Mouse (Mus musculus): Measurements from ENCODE around the gene Hoxa7. TPM values are rescaled to one million over a fixed set of nuclear protein-coding genes. Genes with fewer than 3 reads are reported as not detected.

Hoxa7 gene
- total RNA-seq, 2 experiments from 2014 or later = not detected

DNA sequence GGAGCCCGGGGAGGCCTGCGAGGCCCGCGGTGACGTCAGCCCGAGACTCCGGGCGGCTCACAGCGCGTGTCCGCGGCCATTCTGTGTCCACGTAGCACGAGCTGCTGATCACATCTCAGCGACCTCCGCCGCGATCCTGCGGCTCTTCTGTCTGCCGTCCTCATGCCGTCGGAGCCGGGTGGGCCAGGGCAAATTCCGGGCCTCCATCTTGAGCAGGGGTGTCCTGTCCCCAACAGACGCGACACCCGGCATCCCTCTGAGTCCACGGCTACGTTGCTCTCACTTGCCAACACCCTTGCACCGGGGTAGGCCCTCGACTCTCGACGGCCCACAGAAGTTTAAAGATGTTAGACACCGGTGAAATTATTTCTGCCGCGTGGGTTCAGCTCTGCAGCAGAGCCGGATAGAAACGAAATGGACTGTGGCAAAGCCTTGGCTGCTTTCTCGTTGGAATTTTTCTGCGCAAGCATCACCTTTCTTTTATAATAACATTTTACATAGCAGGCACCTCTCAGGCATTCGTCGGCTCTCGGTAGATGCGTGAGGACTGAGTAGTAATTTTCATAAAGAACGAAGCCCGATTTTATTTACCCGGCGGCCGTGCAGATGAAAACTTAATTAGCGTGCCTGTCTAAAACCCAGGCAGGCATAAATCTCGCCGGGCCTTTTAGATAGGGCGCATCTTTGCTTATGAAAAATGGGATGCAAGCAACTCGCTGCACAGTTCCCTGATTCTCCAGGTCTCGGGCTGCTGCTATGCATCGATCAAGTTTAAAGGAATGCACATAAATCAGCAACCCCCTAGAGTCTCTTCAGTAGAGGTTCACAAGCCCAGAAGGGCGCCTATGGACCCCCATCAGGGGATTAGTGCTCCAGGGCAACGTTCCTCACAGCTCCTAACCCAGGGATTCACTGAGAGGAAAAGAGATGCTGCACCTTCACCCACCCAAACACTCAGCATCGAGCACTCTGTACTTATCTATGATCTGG, 32.2 kb upstream of the Hoxa7 start:
- DNase-seq (ENCODE audit: low spot score in 2 of 2) = no peak

GRCm38 (mm10) chr6:52252775-52253376, 31.2 kb upstream of the Hoxa7 start:
- DNase-seq (ENCODE audit: low spot score in 2 of 2) = no peak

DNA sequence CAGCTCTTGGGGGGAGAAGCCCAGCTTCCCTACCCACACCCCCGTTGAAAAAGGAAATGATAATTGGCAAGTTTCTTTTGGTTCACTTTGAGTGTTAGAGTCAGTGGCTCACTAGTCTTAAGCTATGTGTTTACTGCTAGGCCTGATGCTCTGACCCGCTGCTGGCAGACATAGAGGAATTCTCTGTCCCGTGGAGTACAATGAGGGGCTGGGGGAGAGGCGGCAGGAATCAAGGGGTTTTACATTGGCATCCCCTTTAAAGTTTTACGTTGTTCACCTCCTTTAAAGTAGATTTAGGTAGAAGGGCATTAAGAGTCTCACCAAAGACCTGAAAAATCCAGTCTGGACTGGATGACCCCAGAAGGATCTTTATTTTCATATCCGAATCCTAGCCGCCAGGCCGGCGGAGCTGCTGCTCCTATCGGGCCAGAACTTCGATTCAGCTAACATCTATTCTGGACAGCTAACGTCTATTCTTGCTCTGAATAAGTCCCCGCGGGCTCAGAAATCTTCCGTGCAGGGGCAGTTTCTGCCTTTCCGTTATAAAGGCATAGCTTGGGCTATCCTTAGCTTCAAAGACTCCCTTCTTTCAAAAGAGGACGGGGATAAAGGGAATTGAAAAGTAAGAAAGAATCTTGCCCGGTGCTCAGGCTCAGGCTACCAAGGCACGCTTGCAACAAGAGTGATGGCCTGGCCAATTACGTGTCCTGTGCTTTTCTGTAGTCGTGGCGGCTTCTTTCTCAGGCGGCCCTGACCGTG, 30.5 kb upstream of the Hoxa7 start:
- no peak for DNase-seq (ENCODE audit: low spot score in 2 of 2)

GRCm38 (mm10) chr6:52251177-52251879, 29.7 kb upstream of the Hoxa7 start:
- no peak for DNase-seq (ENCODE audit: low spot score in 2 of 2)

GRCm38 (mm10) chr6:52249826-52250225, 28.2 kb upstream of the Hoxa7 start:
- DNase-seq (ENCODE audit: low spot score in 2 of 2) = no peak

DNA sequence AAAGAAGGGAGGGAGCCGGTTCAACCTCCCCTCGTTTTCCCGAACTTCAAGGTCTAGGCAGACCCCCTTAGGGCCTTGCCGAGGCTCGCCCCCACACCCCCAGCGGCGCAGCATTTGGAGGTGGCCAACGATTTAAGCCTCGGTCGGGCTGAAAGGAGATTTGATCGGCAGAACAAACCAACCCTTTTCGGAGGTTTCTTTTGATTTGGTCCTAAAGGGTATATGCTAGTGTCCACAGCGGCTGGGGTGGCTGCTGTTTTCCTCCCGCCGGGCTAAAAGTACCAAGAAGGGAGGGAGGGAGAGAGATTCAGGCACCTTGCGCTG, 27.7 kb upstream of the Hoxa7 start:
- no peak for DNase-seq (ENCODE audit: low spot score in 2 of 2)

GRCm38 (mm10) chr6:52248638-52249414, 27.2 kb upstream of the Hoxa7 start:
- no peak for DNase-seq (ENCODE audit: low spot score in 2 of 2)

GRCm38 (mm10) chr6:52247766-52248637, 26.3 kb upstream of the Hoxa7 start:
- DNase-seq (ENCODE audit: low spot score in 2 of 2) = no peak

DNA sequence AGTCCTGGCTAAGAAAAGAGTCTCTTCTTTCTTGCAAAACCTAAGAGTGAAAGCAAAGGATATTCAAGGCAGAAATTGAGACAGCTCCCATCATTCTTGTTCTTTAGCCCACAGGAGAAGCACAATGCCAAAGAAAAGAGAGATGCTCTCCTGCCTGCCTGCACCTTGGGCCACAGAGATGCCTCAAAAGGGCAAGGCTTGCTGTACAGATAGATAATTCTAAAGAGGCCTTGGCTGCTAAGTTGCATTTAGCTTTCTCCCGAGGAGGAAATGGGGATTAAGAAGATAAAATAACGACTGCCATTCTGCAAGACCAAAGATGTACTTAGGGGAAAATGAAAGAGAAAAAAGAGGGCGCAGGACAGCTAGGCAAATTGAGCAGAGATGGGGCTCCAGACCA, 25.3 kb upstream of the Hoxa7 start:
- DNase-seq (ENCODE audit: low spot score in 2 of 2) = no peak

DNA sequence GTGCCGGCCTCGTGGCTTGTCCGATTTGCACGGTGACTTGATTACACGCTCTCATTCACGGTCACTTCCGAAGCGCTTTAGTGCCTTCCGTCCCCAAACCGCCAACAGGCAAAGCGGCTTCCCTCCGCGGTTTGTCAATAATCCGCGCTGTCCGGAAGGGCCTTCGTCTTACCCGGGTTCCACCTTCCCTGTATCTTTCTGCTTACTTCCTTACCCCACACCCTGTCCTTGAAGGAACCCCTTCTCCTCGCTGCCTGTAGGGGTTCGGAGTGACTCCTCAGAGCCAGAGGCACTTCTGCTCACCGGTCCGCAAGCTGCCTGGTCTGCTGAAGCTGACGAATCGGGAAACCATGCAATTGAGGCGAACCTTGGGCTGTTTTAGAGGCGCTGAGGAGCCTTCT, 24.7 kb upstream of the Hoxa7 start:
- no peak for DNase-seq (ENCODE audit: low spot score in 2 of 2)

- DNase-seq (ENCODE audit: low spot score in 2 of 2) = no peak
Observed at GRCm38 (mm10) chr6:52245757-52246142, 24.1 kb upstream of the Hoxa7 start, which contains the start of gene Hoxa11. TSS of gene Hoxa11 (minus strand) at chr6:52245810.

GRCm38 (mm10) chr6:52245040-52245756, 23.5 kb upstream of the Hoxa7 start:
- no peak for DNase-seq (ENCODE audit: low spot score in 2 of 2)

DNA sequence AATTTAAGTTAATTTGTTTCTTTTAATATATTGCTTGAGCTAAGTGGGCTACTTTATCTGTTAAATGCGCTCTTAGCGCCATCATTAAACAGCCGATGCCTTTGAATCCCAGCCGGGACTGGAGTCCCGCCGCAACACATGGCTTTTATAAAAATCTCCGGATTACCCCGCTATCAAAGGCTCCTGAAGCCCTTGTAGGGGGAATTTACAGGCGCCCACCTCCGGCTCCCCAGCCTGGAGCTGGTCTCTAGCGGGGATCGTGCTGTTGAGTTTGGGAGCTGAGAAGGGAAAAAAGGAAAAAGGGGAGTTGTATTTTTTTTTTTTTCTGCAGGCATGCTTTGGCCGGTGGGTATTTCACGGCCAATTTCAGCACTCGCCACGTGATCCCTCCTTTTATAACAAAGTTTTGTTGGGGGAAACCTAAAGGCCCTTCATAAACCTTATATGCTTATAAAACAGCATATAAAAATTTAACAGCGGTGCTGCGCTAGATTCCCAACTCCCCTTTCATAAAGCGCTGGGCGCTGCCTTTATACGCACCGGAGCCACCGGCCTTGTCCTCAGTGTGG, 22.9 kb upstream of the Hoxa7 start:
- DNase-seq (ENCODE audit: low spot score in 2 of 2) = no peak

- DNase-seq (ENCODE audit: low spot score in 2 of 2) = no peak
Observed at GRCm38 (mm10) chr6:52243681-52244121, 22.0 kb upstream of the Hoxa7 start.

DNA sequence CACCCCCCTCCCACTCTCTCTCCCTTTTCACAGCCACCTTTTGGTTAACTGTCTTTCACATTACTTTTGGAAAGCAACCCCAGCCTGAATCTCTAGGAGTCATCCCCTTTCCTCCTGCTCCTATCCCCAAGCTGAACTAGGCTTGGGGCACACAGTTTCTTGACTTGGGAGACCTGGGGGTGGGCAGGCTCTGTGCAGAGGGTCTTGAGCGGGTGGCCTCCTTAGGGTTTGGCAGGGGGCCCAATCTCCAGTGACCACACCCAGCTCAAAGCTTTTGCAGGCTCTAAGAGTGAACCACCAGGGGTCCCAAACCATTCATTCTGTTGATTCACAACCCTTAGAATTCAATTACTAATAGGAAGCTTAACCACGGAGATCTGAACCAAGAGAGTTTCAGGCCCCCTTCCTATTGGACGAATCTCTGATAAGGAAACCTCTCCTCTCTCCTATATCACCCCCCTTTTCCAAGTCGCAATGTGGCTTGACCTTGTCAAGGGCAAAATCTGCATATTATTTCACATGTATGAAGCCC, 21.2 kb upstream of the Hoxa7 start:
- DNase-seq (ENCODE audit: low spot score in 2 of 2) = no peak

GRCm38 (mm10) chr6:52241001-52241621, 19.5 kb upstream of the Hoxa7 start:
- DNase-seq (ENCODE audit: low spot score in 2 of 2) = no peak

GRCm38 (mm10) chr6:52240389-52241000, 18.8 kb upstream of the Hoxa7 start, which contains the start of gene Hoxa10:
TSS of gene Hoxa10 (minus strand) at chr6:52240854.
- DNase-seq (ENCODE audit: low spot score in 2 of 2) = peak; percentile 70 to 71
